Mouse (Mus musculus) lung, embryonic 15.5 days (tissue): ENCODE results near the gene Mrpl40. TPM values are rescaled to one million over a fixed set of nuclear protein-coding genes. Genes with fewer than 3 reads are reported as not detected.

Experiments
- ATAC-seq: fragments of 200-750 bp; cut with Nextera tagmentation; 2 replicates; pipeline ENCODE4 v1.8.0; 2017; ENCODE audit warnings: moderate number of reproducible peaks, borderline replicate concordance; ENCODE audit not compliant: low FRiP score, low TSS enrichment; ENCODE audit errors: extremely low read depth
- H3K27ac ChIP-seq: fragments of 300-500 bp; sonication (generic); 2 replicates; pipeline ENCODE4 v1.5.1; 2015; ENCODE audit warnings: moderate library complexity, mild to moderate bottlenecking, inconsistent platforms
- H3K27me3 ChIP-seq: fragments of 300-500 bp; sonication (generic); 2 replicates; pipeline ENCODE4 v1.6.1; 2015; ENCODE audit warnings: inconsistent platforms
- H3K36me3 ChIP-seq: fragments of 300-500 bp; sonication (generic); 2 replicates; pipeline ENCODE4 v1.6.1; 2015; ENCODE audit warnings: inconsistent platforms
- H3K4me1 ChIP-seq: fragments of 300-500 bp; sonication (generic); 2 replicates; pipeline ENCODE4 v1.6.1; 2015; ENCODE audit warnings: inconsistent platforms
- H3K4me2 ChIP-seq: fragments of 300-500 bp; sonication (generic); 2 replicates; pipeline ENCODE4 v1.6.1; 2015; ENCODE audit warnings: inconsistent platforms, mild to moderate bottlenecking, moderate library complexity
- H3K4me3 ChIP-seq: fragments of 300-500 bp; sonication (generic); 2 replicates; pipeline ENCODE4 v1.5.1; 2015; ENCODE audit warnings: mild to moderate bottlenecking, inconsistent platforms
- H3K9ac ChIP-seq: fragments of 300-500 bp; sonication (generic); 2 replicates; pipeline ENCODE4 v1.6.1; 2015; ENCODE audit warnings: inconsistent platforms
- H3K9me3 ChIP-seq: fragments of 300-500 bp; sonication (generic); 2 replicates; pipeline ENCODE4 v1.6.1; 2016; ENCODE audit warnings: inconsistent platforms
- WGBS: fragments of 180-500 bp; shearing (Covaris S2); methylation state at CpG from one replicate; pipeline ENCODE4 v1.1.7; 2015; 5-methylcytosine and 5-hydroxymethylcytosine counted together
- polyA plus RNA-seq: library from polyadenylated mRNA; unstranded; fragments of >200 nt; fragmentation: Nextera tagmentation; extraction: Ambion mirVana; gene quantifications from 2 replicates; pipeline ENCODE4 v1.2.1, GENCODE M21; 2015

The Mrpl40 gene
- polyA plus RNA-seq, 1 experiment from 2014 or later, result 82.9 TPM

GRCm38 (mm10) chr16:18822356-18822755 lies 54.3 kb downstream of the Mrpl40 start:
- Histone ChIP-seq H3K4me1 (no peaks in the 10 kb centered on the region), H3K9ac (no peak overlapping the region), H3K36me3 (peaks cover 96% of the 10 kb centered on the region), H3K4me2 (no peak overlapping the region), H3K27me3 (no peaks in the 10 kb centered on the region), H3K4me3 (no peak overlapping the region), H3K27ac (no peak overlapping the region), H3K9me3 (no peaks in the 10 kb centered on the region)
- WGBS, result 81% methylated on average over 1 of the region's 1 CpGs
- ATAC-seq, result no peak

Other genes with a start within 250 kb of the Mrpl40 start
- 20.2 and 20.9 TPM in 2 replicates for gene Sept5, start 246.9 kb downstream of the Mrpl40 start, polyA plus RNA-seq
- 117 and 126 TPM in 2 replicates for gene Cldn5, start 100.0 kb downstream of the Mrpl40 start, polyA plus RNA-seq
- 92.2 and 94.1 TPM in 2 replicates for gene Ufd1, start 65.1 kb downstream of the Mrpl40 start, polyA plus RNA-seq
- 56.5 and 59.3 TPM in 2 replicates for gene Cdc45, start 64.9 kb downstream of the Mrpl40 start, polyA plus RNA-seq
- gene 2510002D24Rik, start 40.3 kb downstream of the Mrpl40 start, polyA plus RNA-seq, result 34.7 and 38.7 TPM in 2 replicates
- gene Gm28539, start 40.3 kb downstream of the Mrpl40 start, polyA plus RNA-seq, result not detected in 2 replicates
- gene Hira, start 175 bp upstream of the Mrpl40 start, polyA plus RNA-seq, result 13.1 TPM in 2 replicates